Mouse (Mus musculus) lung, postnatal 0 days (tissue): Measurements from ENCODE around the gene Hagh.

Source experiments
- CTCF ChIP-seq: IDR thresholded peaks from 2 replicates; pipeline ENCODE4 v1.5.1; 2016; ENCODE audit warnings: antibody characterized with exemption, mild to moderate bottlenecking
- EP300 ChIP-seq: IDR thresholded peaks from 2 replicates; pipeline ENCODE4 v1.6.1; 2016; ENCODE audit warnings: antibody characterized with exemption, mild to moderate bottlenecking, control low read depth

GRCm38 (mm10) chr17:24803952-24804951 lies 35.7 kb upstream of the Hagh start, which contains the start of gene Meiob:
- no peak for TF ChIP-seq EP300
- no peak for TF ChIP-seq CTCF
